In genomic region chr11:53567224-53568014, GRCm38 (mm10) we compare ENCODE assay signal across 8 mouse cellular contexts. TPM values are rescaled to one million over a fixed set of nuclear protein-coding genes. Genes with fewer than 3 reads are reported as not detected.
DNase-seq lines count a peak whose midpoint lies in the region; ATAC-seq and TF ChIP-seq lines count a peak whose summit lies in the region.

Gene Kif3a, plus strand, starts transcription at chr11:53567379.

- no peak for TF ChIP-seq CTCF in C2C12 (IDR thresholded peaks at IDR 0.05; ENCODE audit: control insufficient read depth, insufficient read depth, insufficient read length)
- no peak for TF ChIP-seq CTCF in brain, embryonic 14.5 days (IDR thresholded peaks at IDR 0.05; ENCODE audit: borderline replicate concordance, extremely low read depth, insufficient read depth, insufficient read length)
- TF ChIP-seq CTCF in liver, adult 2 months (IDR thresholded peaks at IDR 0.05; ENCODE audit: low read depth, low read length): no peak

- TF ChIP-seq POLR2A in brain, embryonic 14.5 days (IDR thresholded peaks at IDR 0.05; ENCODE audit: borderline replicate concordance, extremely low read depth, insufficient read depth, insufficient read length, poor library complexity, severe bottlenecking): peak; percentile 70; the same call in 1 of the 2 replicates
- no peak for TF ChIP-seq POLR2A in liver, adult 2 months (IDR thresholded peaks at IDR 0.05; ENCODE audit: extremely low read depth, insufficient read depth, low read length)
- TF ChIP-seq POLR2A in myocyte (IDR thresholded peaks at IDR 0.05; ENCODE audit: insufficient read length, low read depth): peak; percentile 93

- H3K79me3 ChIP-seq in C2C12 (ENCODE audit: low read depth): peaks cover 8% of the 10 kb centered on the region

- H3K4me1 ChIP-seq in erythroblast, embryonic 14.5 days (ENCODE audit: control insufficient read depth): peaks cover 21% of the 10 kb centered on the region
- peaks cover 4% of the 10 kb centered on the region; the same call in 1 of the 2 replicates for H3K4me1 ChIP-seq in heart, embryonic 11.5 days (ENCODE audit: control insufficient read depth, insufficient read depth, low read length)
- H3K4me1 ChIP-seq in kidney, embryonic 16.5 days (ENCODE audit: insufficient read depth, low read length): peaks cover 11% of the 10 kb centered on the region
- peaks cover 2% of the 10 kb centered on the region; the same call in 1 of the 2 replicates for H3K4me1 ChIP-seq in liver, adult 2 months (ENCODE audit: control insufficient read depth, insufficient read depth, low read length)

- peak within 1 kb of the TSS; percentile 88 for H3K4me2 ChIP-seq in heart, embryonic 11.5 days
- peak within 1 kb of the TSS; percentile 67 for H3K4me2 ChIP-seq in kidney, embryonic 16.5 days (replicated peaks; ENCODE audit: low read depth, low read length)
- peak within 1 kb of the TSS; percentile 93 for H3K4me2 ChIP-seq in myocyte (ENCODE audit: low read depth)

- H3K9ac ChIP-seq in heart, embryonic 11.5 days (ENCODE audit: low read depth, low read length): peak within 1 kb of the TSS; percentile 77
- H3K9ac ChIP-seq in kidney, embryonic 16.5 days (replicated peaks; ENCODE audit: low read length): peak within 1 kb of the TSS; percentile 78
- peak within 1 kb of the TSS; percentile 82 for H3K9ac ChIP-seq in liver, adult 2 months (ENCODE audit: low read depth, low read length)

- no peaks in the 10 kb centered on the region for H3K27me3 ChIP-seq in C2C12 (ENCODE audit: control insufficient read depth, insufficient read depth, insufficient read length)
- H3K27me3 ChIP-seq in erythroblast, embryonic 14.5 days (ENCODE audit: control insufficient read depth): no peaks in the 10 kb centered on the region
- H3K27me3 ChIP-seq in heart, embryonic 11.5 days (ENCODE audit: control insufficient read depth, insufficient read depth, low read length): no peaks in the 10 kb centered on the region
- H3K27me3 ChIP-seq in kidney, embryonic 16.5 days (ENCODE audit: insufficient read depth, low read length): no peaks in the 10 kb centered on the region
- H3K27me3 ChIP-seq in liver, adult 2 months (ENCODE audit: control insufficient read depth, insufficient read depth, low read length): no peaks in the 10 kb centered on the region
- H3K27me3 ChIP-seq in myocyte (ENCODE audit: control insufficient read depth, insufficient read depth, insufficient read length): no peaks in the 10 kb centered on the region
- H3K27me3 ChIP-seq in splenic B cell, adult 2 months (ENCODE audit: control insufficient read depth, insufficient read depth, low read length, poor library complexity, severe bottlenecking): no peaks in the 10 kb centered on the region

- DNase-seq in brain, embryonic 14.5 days (ENCODE audit: low read depth): peak; percentile 98
- DNase-seq in liver, adult 2 months (ENCODE audit: extremely low read depth, low read depth, low spot score): peak; percentile 78
- DNase-seq in splenic B cell, adult 2 months (ENCODE audit: low read depth, low spot score): peak; percentile 95

- H3ac ChIP-seq in C2C12 (ENCODE audit: control insufficient read depth, insufficient read length, low read depth): peak within 1 kb of the TSS; percentile 92
- H3ac ChIP-seq in myocyte (ENCODE audit: control insufficient read depth, insufficient read length): peak within 1 kb of the TSS; percentile 82

- whole genome bisulfite sequencing in heart, embryonic 11.5 days (ENCODE audit: insufficient replicate concordance): under 1% methylated on average over 69 of the region's 69 CpGs
- under 1% methylated on average over 69 of the region's 69 CpGs for WGBS in kidney, embryonic 16.5 days
- whole genome bisulfite sequencing in liver, adult 2 months: 2% methylated on average over 69 of the region's 69 CpGs

- peak; percentile 91 for ATAC-seq in heart, embryonic 11.5 days (replicated peaks; ENCODE audit: insufficient number of reproducible peaks, low FRiP score, low TSS enrichment)
- ATAC-seq in kidney, embryonic 16.5 days (ENCODE audit: low FRiP score, low TSS enrichment): peak; percentile 98

- peaks cover 19% of the 10 kb centered on the region for H3K79me2 ChIP-seq in C2C12 (ENCODE audit: control insufficient read depth, insufficient read depth)
- no peaks in the 10 kb centered on the region for H3K79me2 ChIP-seq in liver, adult 2 months (ENCODE audit: control insufficient read depth, insufficient read depth, low read length)
- peaks cover 12% of the 10 kb centered on the region for H3K79me2 ChIP-seq in myocyte (ENCODE audit: control insufficient read depth, insufficient read depth)

- H3K27ac ChIP-seq in heart, embryonic 11.5 days (ENCODE audit: low read depth, low read length): no peak within 1 kb of the TSS
- peak within 1 kb of the TSS; percentile 51; the same call in 1 of the 2 replicates for H3K27ac ChIP-seq in kidney, embryonic 16.5 days (ENCODE audit: low read length)
- no peak within 1 kb of the TSS for H3K27ac ChIP-seq in liver, adult 2 months (replicated peaks; ENCODE audit: insufficient read depth, low read depth, low read length)

- peaks cover 5% of the 10 kb centered on the region for H3K9me3 ChIP-seq in erythroblast, embryonic 14.5 days (ENCODE audit: control insufficient read depth, low read length)
- H3K9me3 ChIP-seq in heart, embryonic 11.5 days (replicated peaks; ENCODE audit: control insufficient read depth, low read length): no peaks in the 10 kb centered on the region
- peaks cover 6% of the 10 kb centered on the region; the same call in 1 of the 2 replicates for H3K9me3 ChIP-seq in kidney, embryonic 16.5 days (ENCODE audit: low read length)

- peaks cover 5% of the 10 kb centered on the region for H3K36me3 ChIP-seq in C2C12 (ENCODE audit: control insufficient read depth, insufficient read depth)
- no peaks in the 10 kb centered on the region for H3K36me3 ChIP-seq in erythroblast, embryonic 14.5 days (ENCODE audit: control insufficient read depth)
- H3K36me3 ChIP-seq in heart, embryonic 11.5 days (ENCODE audit: control insufficient read depth, insufficient read depth, low read length): no peaks in the 10 kb centered on the region
- peaks cover 3% of the 10 kb centered on the region; the same call in 1 of the 2 replicates for H3K36me3 ChIP-seq in kidney, embryonic 16.5 days (ENCODE audit: insufficient read depth, low read length)
- H3K36me3 ChIP-seq in liver, adult 2 months (ENCODE audit: control insufficient read depth, insufficient read depth, low read length): no peaks in the 10 kb centered on the region
- H3K36me3 ChIP-seq in myocyte (ENCODE audit: control insufficient read depth, insufficient read depth): no peaks in the 10 kb centered on the region
- no peaks in the 10 kb centered on the region for H3K36me3 ChIP-seq in splenic B cell, adult 2 months (ENCODE audit: control insufficient read depth, insufficient read depth, low read length, poor library complexity, severe bottlenecking)

- peak within 1 kb of the TSS; percentile 65 for H3K4me3 ChIP-seq in C2C12 (ENCODE audit: insufficient read depth, poor library complexity, severe bottlenecking)
- peak within 1 kb of the TSS; percentile 95 for H3K4me3 ChIP-seq in erythroblast, embryonic 14.5 days (replicated peaks)
- peak within 1 kb of the TSS; percentile 83 for H3K4me3 ChIP-seq in heart, embryonic 11.5 days (ENCODE audit: low read depth, low read length)
- H3K4me3 ChIP-seq in kidney, embryonic 16.5 days (ENCODE audit: low read length): peak within 1 kb of the TSS; percentile 78
- peak within 1 kb of the TSS; percentile 92 for H3K4me3 ChIP-seq in liver, adult 2 months (ENCODE audit: insufficient read depth, low read depth, low read length)
- peak within 1 kb of the TSS; percentile 50 for H3K4me3 ChIP-seq in myocyte

TF ChIP-seq in C2C12, 6 proteins besides CTCF, POLR2A, EP300 and RAD21:
- TF ChIP-seq MYOG (IDR thresholded peaks at IDR 0.05; ENCODE audit: control insufficient read depth, extremely low read depth, insufficient read length) (no peak), MYOD1 (IDR thresholded peaks at IDR 0.05; ENCODE audit: control insufficient read depth, insufficient read length, low read depth) (no peak), MAX (IDR thresholded peaks at IDR 0.05) (peak; percentile 19), USF1 (IDR thresholded peaks at IDR 0.05; ENCODE audit: low read depth) (no peak)

TF ChIP-seq in myocyte, 11 proteins besides CTCF, POLR2A, EP300 and RAD21:
- TF ChIP-seq MYOD1 (IDR thresholded peaks at IDR 0.05; ENCODE audit: control insufficient read depth in 1 of 3, insufficient read length in 2 of 3, low read depth in 2 of 3) (peak in 1 of 3 experiments; percentile 28), POLR2AphosphoS2 (IDR thresholded peaks at IDR 0.05; ENCODE audit: insufficient read length, low read depth) (peak; percentile 94), E2F4 (IDR thresholded peaks at IDR 0.05; ENCODE audit: insufficient read depth) (no peak), SRF (IDR thresholded peaks at IDR 0.05; ENCODE audit: control insufficient read depth, insufficient read length, low read depth) (peak; percentile 32), MYOG (IDR thresholded peaks at IDR 0.05; ENCODE audit: control insufficient read depth in 1 of 3, insufficient read depth in 1 of 3, insufficient read length in 2 of 3, low read depth in 2 of 3) (peak in 1 of 3 experiments; percentile 24)

RNA-seq across cellular contexts. Expression of gene Kif3a, which starts in this region (rescaled TPM):
- polyA plus RNA-seq in C2C12 (2012; fragmentation: generic; extraction: Trizol) (7.9 TPM), myocyte (2012; fragmentation: generic; extraction: Trizol) (13.6 TPM)
- 79.4 and 100 TPM in 2 replicates for polyA plus RNA-seq in brain, embryonic 14.5 days (2012; rRNA removed)
- polyA plus RNA-seq in erythroblast, embryonic 14.5 days (2012): 0.31 and 0.37 TPM in 2 replicates
- 31.9 and 38.6 TPM in 2 replicates for polyA plus RNA-seq in heart, embryonic 11.5 days (2014; fragmentation: Nextera tagmentation; extraction: Ambion mirVana)
- polyA plus RNA-seq in kidney, embryonic 16.5 days (2015; fragmentation: Nextera tagmentation; extraction: Ambion mirVana): 62.8 and 72.5 TPM in 2 replicates
- total RNA-seq in liver, adult 2 months (2014; rRNA removed): 2.2 and 2.7 TPM in 2 replicates
- 0.98 and 1.2 TPM in 2 replicates for polyA plus RNA-seq in liver, adult 2 months (2012; rRNA removed)
